In genomic region chr10:95117731-95118212, GRCm38 (mm10) we compare ENCODE assay signal across 13 mouse cellular contexts.
DNase-seq lines count a peak whose midpoint lies in the region; ATAC-seq and TF ChIP-seq lines count a peak whose summit lies in the region.
"Had no signal": no experiment of that assay in that cellular context is flagged by ENCODE, and none has a peak within 500 bp of the region (broad histone marks: within the 10 kb centered on the region; RNA-seq: fewer than 3 reads in every experiment).

No protein-coding gene starts in this region.

- H3K27ac ChIP-seq in forebrain, embryonic 12.5 days = peak overlapping the region; percentile 16; the same call in 1 of the 2 replicates
- H3K27ac ChIP-seq in forebrain, embryonic 10.5 days = no peak overlapping the region
- H3K27ac ChIP-seq in heart, embryonic 15.5 days = peak overlapping the region; percentile 69
- H3K27ac ChIP-seq in lung, embryonic 16.5 days (ENCODE audit: low read length) = peak overlapping the region; percentile 45
- H3K27ac ChIP-seq in small intestine, adult 2 months (ENCODE audit: insufficient read depth, low read depth, low read length) = peak overlapping the region; percentile 90
- H3K27ac ChIP-seq: midbrain, embryonic 12.5 days had no signal

- no peak for TF ChIP-seq POLR2A in small intestine, adult 2 months (IDR thresholded peaks at IDR 0.05; ENCODE audit: low read depth, low read length)

- H3K27me3 ChIP-seq in forebrain, embryonic 12.5 days = no peaks in the 10 kb centered on the region
- H3K27me3 ChIP-seq in forebrain, embryonic 10.5 days (ENCODE audit: poor library complexity, severe bottlenecking) = no peaks in the 10 kb centered on the region
- no peaks in the 10 kb centered on the region for H3K27me3 ChIP-seq in heart, embryonic 15.5 days
- H3K27me3 ChIP-seq in lung, embryonic 16.5 days (ENCODE audit: control insufficient read depth, insufficient read depth, low read depth, low read length) = no peaks in the 10 kb centered on the region
- H3K27me3 ChIP-seq in small intestine, adult 2 months (ENCODE audit: control insufficient read depth, insufficient read depth, low read length) = no peaks in the 10 kb centered on the region
- H3K27me3 ChIP-seq: midbrain, embryonic 12.5 days had no signal

- H3K9ac ChIP-seq in forebrain, embryonic 12.5 days = no peak overlapping the region
- H3K9ac ChIP-seq in heart, embryonic 15.5 days = no peak overlapping the region
- H3K9ac ChIP-seq in lung, embryonic 16.5 days (ENCODE audit: low read length) = no peak overlapping the region
- H3K9ac ChIP-seq: midbrain, embryonic 12.5 days had no signal

- no peaks in the 10 kb centered on the region; the same call in 1 of the 2 replicates for H3K4me1 ChIP-seq in forebrain, embryonic 12.5 days
- H3K4me1 ChIP-seq in forebrain, embryonic 10.5 days = peaks cover 11% of the 10 kb centered on the region; the same call in 1 of the 2 replicates
- H3K4me1 ChIP-seq in heart, embryonic 15.5 days (replicated peaks) = peaks cover 32% of the 10 kb centered on the region
- peaks cover 28% of the 10 kb centered on the region for H3K4me1 ChIP-seq in lung, embryonic 16.5 days (replicated peaks; ENCODE audit: control insufficient read depth, insufficient read depth, low read length)
- peaks cover 36% of the 10 kb centered on the region for H3K4me1 ChIP-seq in small intestine, adult 2 months (ENCODE audit: control insufficient read depth, insufficient read depth, insufficient read length, low read length)

- WGBS in forebrain, embryonic 12.5 days = 89% methylated on average over 3 of the region's 3 CpGs
- 92% methylated on average over 3 of the region's 3 CpGs for WGBS in forebrain, embryonic 10.5 days
- WGBS in heart, embryonic 15.5 days = 10% methylated on average over 3 of the region's 3 CpGs
- 27% methylated on average over 3 of the region's 3 CpGs for WGBS in lung, embryonic 16.5 days
- WGBS in small intestine, adult 2 months = 5% methylated on average over 3 of the region's 3 CpGs

- H3K4me2 ChIP-seq in forebrain, embryonic 12.5 days = no peak overlapping the region
- peak overlapping the region; percentile 33 for H3K4me2 ChIP-seq in heart, embryonic 15.5 days
- H3K4me2 ChIP-seq in lung, embryonic 16.5 days (ENCODE audit: low read depth, low read length) = no peak overlapping the region
- H3K4me2 ChIP-seq: midbrain, embryonic 12.5 days had no signal

- DNase-seq in forebrain, embryonic 10.5 days (ENCODE audit: extremely low spot score, low spot score) = no peak
- no peak for DNase-seq in heart, postnatal 4 days
- no peak for DNase-seq in lung, postnatal 25 days (ENCODE audit: low spot score)
- DNase-seq: gastrocnemius, postnatal 14 days; layer of hippocampus, adult 9-11 months; lung, adult 2 months; thymus, adult 2 months had no signal

- TF ChIP-seq CTCF in small intestine, adult 2 months (IDR thresholded peaks at IDR 0.05; ENCODE audit: extremely low read depth, insufficient read length, insufficient replicate concordance, low read depth, low read length) = no peak

- no peak overlapping the region for H3K4me3 ChIP-seq in forebrain, embryonic 12.5 days (replicated peaks)
- no peak overlapping the region for H3K4me3 ChIP-seq in forebrain, embryonic 10.5 days
- H3K4me3 ChIP-seq in heart, embryonic 15.5 days = no peak overlapping the region
- no peak overlapping the region for H3K4me3 ChIP-seq in lung, embryonic 16.5 days (ENCODE audit: low read length)
- H3K4me3 ChIP-seq in small intestine, adult 2 months (ENCODE audit: low read depth, low read length) = no peak overlapping the region
- H3K4me3 ChIP-seq: midbrain, embryonic 12.5 days had no signal

- H3K36me3 ChIP-seq in forebrain, embryonic 12.5 days (replicated peaks) = no peaks in the 10 kb centered on the region
- H3K36me3 ChIP-seq in forebrain, embryonic 10.5 days (replicated peaks) = no peaks in the 10 kb centered on the region
- no peaks in the 10 kb centered on the region for H3K36me3 ChIP-seq in heart, embryonic 15.5 days
- no peaks in the 10 kb centered on the region for H3K36me3 ChIP-seq in lung, embryonic 16.5 days (ENCODE audit: control insufficient read depth, insufficient read depth, low read length)
- H3K36me3 ChIP-seq in small intestine, adult 2 months (ENCODE audit: control insufficient read depth, insufficient read depth, low read length) = no peaks in the 10 kb centered on the region
- H3K36me3 ChIP-seq: midbrain, embryonic 12.5 days had no signal

- ATAC-seq in forebrain, embryonic 12.5 days (ENCODE audit: low FRiP score) = no peak
- ATAC-seq in heart, embryonic 15.5 days (replicated peaks; ENCODE audit: insufficient number of reproducible peaks, insufficient read depth, low FRiP score, low read depth) = no peak; the same call in 1 of the 2 replicates
- no peak; the same call in 1 of the 2 replicates for ATAC-seq in lung, embryonic 16.5 days (ENCODE audit: low read depth)
- no peak for ATAC-seq in activated CD4-positive, CD25-positive, alpha-beta regulatory T cell, adult 4 months

- no peaks in the 10 kb centered on the region for H3K9me3 ChIP-seq in forebrain, embryonic 12.5 days
- no peaks in the 10 kb centered on the region for H3K9me3 ChIP-seq in forebrain, embryonic 10.5 days
- no peaks in the 10 kb centered on the region for H3K9me3 ChIP-seq in heart, embryonic 15.5 days (replicated peaks)
- no peaks in the 10 kb centered on the region for H3K9me3 ChIP-seq in lung, embryonic 16.5 days (ENCODE audit: control insufficient read depth, low read length)
- H3K9me3 ChIP-seq: midbrain, embryonic 12.5 days had no signal
